Mouse (Mus musculus): Measurements from ENCODE around the gene Ift81.

Gene Ift81

GRCm38 (mm10) chr5:122516029-122516730, 98.1 kb downstream of the Ift81 start:
- no peak for DNase-seq (ENCODE audit: low read depth)

DNA sequence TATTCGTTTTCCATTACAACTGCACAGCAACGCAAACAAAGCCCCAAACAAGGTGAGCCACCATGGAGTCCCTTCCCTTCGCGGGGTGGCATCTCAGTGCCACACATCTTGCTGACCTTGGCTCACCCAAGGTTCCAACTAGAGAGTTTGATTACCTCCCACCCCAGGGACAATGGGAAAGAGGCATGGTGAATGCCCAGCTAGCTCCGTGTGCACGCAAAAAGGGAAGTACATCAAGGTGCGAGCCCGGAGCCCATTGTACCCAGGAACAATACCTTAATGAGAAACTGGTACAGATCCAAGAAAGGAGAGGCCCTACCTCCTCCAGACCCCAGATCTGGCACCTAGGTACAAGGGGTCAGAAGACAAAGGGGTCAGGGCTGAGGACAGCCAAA, 100.2 kb downstream of the Ift81 start:
- no peak for DNase-seq (ENCODE audit: low read depth)

DNA sequence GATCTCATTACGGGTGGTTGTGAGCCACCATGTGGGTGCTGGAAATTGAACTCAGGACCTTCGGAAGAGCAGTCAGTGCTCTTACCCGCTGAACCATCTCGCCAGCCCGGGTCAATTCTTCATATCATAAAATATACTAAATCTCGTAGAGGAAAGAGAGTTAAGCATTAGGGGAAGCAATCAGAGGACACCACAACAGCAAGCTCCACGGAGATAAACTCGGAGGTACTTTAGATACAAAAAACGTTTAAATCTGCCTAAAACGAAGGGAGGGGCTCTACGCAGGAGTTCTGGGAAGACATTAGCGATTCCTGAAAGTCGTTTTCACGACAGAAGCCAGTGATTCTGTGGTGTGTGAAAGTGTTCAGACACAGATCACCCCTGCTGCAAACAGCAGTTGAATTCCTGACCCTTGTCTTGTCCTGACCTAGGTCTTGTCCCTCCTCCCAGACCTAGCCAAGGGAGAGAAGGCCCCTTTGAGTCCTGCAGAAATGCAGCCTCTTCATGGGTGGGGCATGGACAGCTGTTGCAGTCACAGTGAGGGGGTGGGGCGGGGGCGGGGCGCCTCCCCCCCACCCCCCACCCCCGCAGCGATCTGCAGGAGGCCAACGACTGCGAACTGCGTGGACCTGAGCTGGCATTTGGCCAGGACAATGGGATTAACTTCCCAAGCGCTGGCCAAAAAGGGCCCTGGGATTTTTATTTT, 100.7 kb downstream of the Ift81 start:
- no peak for DNase-seq (ENCODE audit: low read depth)

DNA sequence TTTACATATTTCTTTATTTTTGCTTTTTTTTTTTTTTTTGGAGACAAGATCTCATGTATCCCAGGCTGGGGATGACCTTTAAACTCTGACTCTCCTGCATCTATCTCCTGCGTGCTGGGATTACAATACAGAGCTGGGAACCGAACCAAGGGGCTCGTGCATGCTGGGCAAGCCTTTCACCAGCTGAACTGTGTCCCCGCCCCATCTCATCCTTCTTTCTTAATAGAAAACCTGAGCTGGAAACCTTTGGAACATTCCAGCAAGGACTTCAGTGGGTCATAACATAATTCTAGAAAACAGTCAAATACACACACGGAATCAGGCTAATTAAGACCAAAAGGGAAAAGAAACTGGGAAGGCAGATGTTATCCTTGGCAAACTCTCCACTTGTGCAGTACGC, 102.3 kb downstream of the Ift81 start:
- no peak for DNase-seq (ENCODE audit: low read depth)

- DNase-seq (ENCODE audit: low read depth): peak; percentile 49
Measured at GRCm38 (mm10) chr5:122511405-122511804, 102.9 kb downstream of the Ift81 start.

GRCm38 (mm10) chr5:122510651-122511157, 103.6 kb downstream of the Ift81 start:
- no peak for DNase-seq (ENCODE audit: low read depth)

DNA sequence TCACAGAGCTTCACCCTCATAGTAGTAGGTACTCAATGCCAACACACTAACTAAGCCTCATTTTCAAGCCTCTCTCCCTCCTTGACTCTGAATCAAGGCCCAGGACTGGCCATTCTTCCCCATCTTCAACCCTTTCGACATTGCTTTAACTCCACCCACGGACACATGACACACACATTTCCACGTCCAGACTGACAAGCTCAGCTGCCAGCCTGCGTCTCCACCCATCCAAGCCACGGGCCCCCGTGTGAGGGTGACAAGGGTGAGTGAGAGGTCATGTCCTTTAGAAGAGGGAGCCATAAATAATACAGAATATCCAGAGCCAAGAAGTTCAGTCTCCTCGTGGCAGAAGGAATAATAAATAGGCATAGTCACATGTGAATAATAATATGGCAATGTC, 104.7 kb downstream of the Ift81 start:
- no peak for DNase-seq (ENCODE audit: low read depth)

GRCm38 (mm10) chr5:122508861-122509306, 105.4 kb downstream of the Ift81 start:
- no peak for DNase-seq (ENCODE audit: low read depth)

- DNase-seq (ENCODE audit: low read depth): no peak
Measured at GRCm38 (mm10) chr5:122507396-122507795, 106.9 kb downstream of the Ift81 start.

DNA sequence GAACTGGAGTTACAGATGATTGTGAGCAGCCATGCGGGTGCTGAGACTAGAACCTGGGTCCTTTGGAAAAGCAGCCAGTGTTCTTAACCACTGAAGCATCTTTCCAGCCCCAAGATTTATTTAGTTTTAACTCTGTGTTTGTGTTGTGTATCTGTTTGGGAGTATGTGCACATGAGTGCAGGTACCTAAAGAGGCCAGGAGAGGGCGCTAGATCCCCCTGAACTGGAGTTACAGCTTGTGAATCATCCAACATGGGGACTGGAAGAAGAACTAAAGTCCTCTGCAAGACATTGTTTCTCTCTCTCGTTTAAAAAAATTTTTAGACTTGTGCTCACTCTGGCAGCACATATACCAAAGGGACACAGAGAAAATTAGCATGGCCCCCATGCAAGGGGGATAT, 107.9 kb downstream of the Ift81 start:
- no peak for DNase-seq (ENCODE audit: low read depth)

DNA sequence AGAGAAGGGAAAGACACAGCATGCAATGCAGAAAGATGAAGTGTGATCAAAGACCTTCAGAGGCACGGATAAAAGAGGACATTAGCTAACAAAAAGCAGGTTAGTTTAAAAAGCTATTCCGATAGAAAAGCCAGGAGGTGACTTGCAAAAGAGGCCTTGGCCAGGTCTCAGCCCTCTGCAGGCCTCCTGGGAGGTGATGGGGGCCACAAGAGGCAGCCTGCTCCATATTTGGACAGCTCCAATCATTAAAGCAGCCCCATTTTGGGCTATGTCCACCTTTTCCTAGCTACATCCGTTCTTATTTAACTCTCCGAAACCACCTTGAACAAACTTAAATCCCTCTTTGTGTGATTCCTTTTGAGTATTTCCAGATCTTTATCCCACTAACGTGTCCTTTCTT, 108.8 kb downstream of the Ift81 start:
- DNase-seq (ENCODE audit: low read depth): no peak

DNA sequence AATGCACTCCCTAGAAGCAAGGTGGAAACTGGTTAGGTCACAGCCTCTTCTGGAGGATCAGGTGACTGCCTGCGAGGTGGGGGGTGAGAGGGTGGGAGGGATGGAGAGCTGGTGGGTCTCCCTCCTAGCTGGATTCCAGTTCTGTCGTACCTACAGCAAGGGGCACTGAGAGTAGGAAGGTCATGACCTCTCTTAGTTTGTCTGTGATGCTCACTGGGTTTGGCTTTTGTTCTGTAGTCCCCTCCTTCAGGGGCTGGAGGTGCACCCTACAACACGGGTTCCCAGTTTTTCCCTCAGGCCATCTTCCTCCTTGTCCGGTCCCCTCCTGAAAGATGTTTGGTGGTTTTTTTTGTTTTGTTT, 110.6 kb downstream of the Ift81 start:
- DNase-seq (ENCODE audit: low read depth): no peak

- DNase-seq (ENCODE audit: low read depth): peak; percentile 39
Measured at GRCm38 (mm10) chr5:122503015-122503759, 111.1 kb downstream of the Ift81 start.

DNA sequence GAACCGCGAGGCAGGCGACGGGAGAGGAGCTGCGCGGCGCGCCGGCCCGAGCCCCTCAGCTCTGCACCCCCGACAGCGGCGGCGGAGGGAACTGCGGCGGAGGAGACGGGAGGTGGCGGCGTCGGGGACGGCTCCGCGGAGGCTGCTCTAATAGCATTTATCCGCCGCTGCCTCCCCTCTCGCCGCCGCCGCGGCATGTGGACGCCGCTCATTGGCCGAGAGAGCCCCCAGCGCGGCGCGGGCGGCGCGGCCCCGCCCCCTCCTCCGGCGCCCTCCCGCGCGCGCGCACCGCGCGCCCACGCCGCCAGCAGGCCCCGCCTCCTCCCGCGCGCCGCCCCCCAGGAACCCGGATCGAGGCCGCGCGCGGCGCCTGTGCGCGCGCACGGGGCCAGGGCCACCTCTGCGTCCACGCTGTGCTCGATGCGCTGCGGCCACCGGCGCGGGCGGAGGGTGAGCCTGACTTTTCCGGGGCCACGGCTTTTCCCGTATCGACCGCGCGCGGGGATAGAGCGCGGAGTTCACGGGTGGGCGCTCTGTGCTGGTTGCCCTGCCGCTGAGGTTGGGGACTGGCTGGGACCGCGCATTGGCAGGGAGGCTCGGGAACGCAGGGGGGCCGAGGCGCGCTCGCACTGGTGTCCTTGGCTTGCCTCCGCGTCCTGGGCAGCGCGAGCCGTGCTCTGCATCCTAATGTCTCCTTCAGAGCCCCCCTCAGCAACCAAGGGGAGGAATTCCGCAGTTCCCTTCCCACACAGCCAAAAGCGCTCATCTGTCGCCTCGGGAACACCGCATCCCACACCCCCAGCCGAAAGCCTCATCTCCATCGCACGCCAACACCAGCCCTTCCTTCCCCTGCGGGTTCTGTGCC, 112.0 kb downstream of the Ift81 start, which contains the start of gene Atp2a2:
Gene Atp2a2 (minus strand): TSS at position 149 of the 865 bp plus-strand sequence.
- DNase-seq (ENCODE audit: low read depth): peak; percentile 83

DNA sequence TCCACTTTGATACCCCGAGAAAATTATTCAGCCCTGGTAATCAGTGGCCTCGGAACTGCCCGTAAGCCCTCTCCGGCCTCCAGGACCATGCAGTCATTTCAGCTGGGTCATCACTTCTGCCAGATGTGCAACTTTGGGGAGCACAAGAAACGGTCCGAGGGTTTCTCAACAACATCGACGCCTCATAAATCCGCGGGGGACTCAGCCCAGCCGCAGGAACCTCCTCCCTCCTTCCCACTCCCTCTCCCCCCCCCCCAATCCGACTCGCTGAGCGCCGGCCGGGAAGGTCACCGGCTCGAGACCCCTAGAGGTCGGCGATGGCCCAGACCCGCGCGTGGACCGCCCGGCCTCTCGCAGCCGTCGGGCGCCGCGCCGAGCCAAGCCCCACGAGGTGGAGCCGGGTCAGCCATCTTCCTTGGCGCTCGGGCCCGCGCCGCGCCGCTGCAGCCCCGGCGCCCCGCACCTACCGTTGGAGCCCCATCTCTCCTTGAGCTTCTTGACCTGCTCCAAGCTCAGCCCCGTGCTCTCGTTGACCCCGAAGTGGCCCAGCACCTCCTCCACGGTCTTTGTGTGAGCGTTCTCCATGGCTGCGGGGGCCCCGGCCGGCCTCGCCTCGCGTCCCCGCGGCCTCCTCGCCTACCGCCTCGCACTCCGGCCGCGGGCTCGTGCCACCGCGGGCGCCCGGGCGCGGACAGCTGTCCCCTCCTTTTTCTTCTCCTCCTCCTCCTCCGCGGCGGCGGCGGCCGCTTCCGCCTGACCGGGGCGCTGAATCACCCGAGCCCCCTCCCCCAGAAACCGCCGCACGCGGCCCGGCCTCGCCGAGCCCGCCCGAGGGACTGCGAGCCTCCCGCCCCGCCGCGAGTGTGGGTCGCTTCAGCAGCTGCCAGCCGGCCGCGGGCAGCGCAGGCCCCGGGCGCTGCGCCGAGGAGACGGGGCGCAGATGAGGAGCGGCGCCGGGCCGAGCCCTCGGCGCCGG, 112.9 kb downstream of the Ift81 start:
- DNase-seq (ENCODE audit: low read depth): peak; percentile 71

GRCm38 (mm10) chr5:122500563-122500962, 113.8 kb downstream of the Ift81 start:
- DNase-seq (ENCODE audit: low read depth): no peak
